Mouse (Mus musculus) G1E (cell line): ENCODE results near the gene Klhl9. TPM values are rescaled to one million over a fixed set of nuclear protein-coding genes. Genes with fewer than 3 reads are reported as not detected.

Experiments used
- ATAC-seq: 2 replicates; pipeline ENCODE4 v1.8.0; 2016; ENCODE audit warnings: mild to moderate bottlenecking; ENCODE audit not compliant: insufficient number of reproducible peaks, poor library complexity, low FRiP score, severe bottlenecking; ENCODE audit errors: extremely low read depth
- DNase-seq: peaks from one replicate; pipeline ENCODE4 v3.0.0; 2012; ENCODE audit warnings: low spot score
- H3K27me3 ChIP-seq: 2 replicates; pipeline ENCODE4 v1.6.1; 2012; ENCODE audit warnings: mild to moderate bottlenecking, low read length, inconsistent platforms; ENCODE audit not compliant: insufficient read depth
- H3K36me3 ChIP-seq: replicated peaks from 2 replicates; pipeline ENCODE3; 2012; ENCODE audit warnings: mild to moderate bottlenecking, inconsistent platforms
- H3K4me1 ChIP-seq: 2 replicates; pipeline ENCODE4 v1.6.1; 2012; ENCODE audit warnings: low read depth, low read length, inconsistent platforms, mixed read lengths; ENCODE audit not compliant: insufficient read depth
- H3K4me3 ChIP-seq: 2 replicates; pipeline ENCODE4 v1.5.1; 2012; ENCODE audit warnings: low read depth, mild to moderate bottlenecking, inconsistent platforms, low read length, moderate library complexity, mixed read lengths
- H3K9me3 ChIP-seq: replicated peaks from 2 replicates; pipeline ENCODE4 v1.6.1; 2012; ENCODE audit warnings: inconsistent platforms
- CTCF ChIP-seq: IDR thresholded peaks from 2 replicates; pipeline ENCODE4 v1.5.1; 2012; ENCODE audit warnings: low read depth, low read length, inconsistent platforms, mixed read lengths
- GATA1 ChIP-seq: IDR thresholded peaks from 2 replicates; pipeline ENCODE4 v1.6.1; 2012; ENCODE audit warnings: borderline replicate concordance, low read length, inconsistent platforms, mixed read lengths
- GATA2 ChIP-seq: IDR thresholded peaks from 2 replicates; pipeline ENCODE4 v1.6.1; 2012; ENCODE audit warnings: low read depth, low read length, inconsistent platforms, borderline replicate concordance
- POLR2AphosphoS5 ChIP-seq: IDR thresholded peaks from 2 replicates; pipeline ENCODE4 v1.6.1; 2012; ENCODE audit warnings: low read depth, low read length, inconsistent platforms; ENCODE audit not compliant: insufficient replicate concordance
- TAL1 ChIP-seq: conservative IDR thresholded peaks from 2 replicates; pipeline ENCODE4 v1.6.1; 2012; ENCODE audit warnings: low read depth, low read length, inconsistent platforms, mixed read lengths
- polyA plus RNA-seq: library from polyadenylated mRNA; stranded (reverse); fragments of >175 nt; gene quantifications from 2 replicates; pipeline ENCODE4 v1.2.3, GENCODE M21; 2012
- total RNA-seq, 2 experiments: library from RNA; stranded (forward) in 1 of 2; stranded (reverse) in 1 of 2; fragments of 200-1000 nt in 1 of 2; fragments of >200 nt in 1 of 2; fragmentation: Nextera tagmentation in 1 of 2; gene quantifications; 2 replicates each; pipeline ENCODE4 v1.2.3; 2014 to 2017

The Klhl9 gene
- total and polyA plus RNA-seq, 3 experiments, result 6.3 to 115 (median 64.7) TPM

DNA sequence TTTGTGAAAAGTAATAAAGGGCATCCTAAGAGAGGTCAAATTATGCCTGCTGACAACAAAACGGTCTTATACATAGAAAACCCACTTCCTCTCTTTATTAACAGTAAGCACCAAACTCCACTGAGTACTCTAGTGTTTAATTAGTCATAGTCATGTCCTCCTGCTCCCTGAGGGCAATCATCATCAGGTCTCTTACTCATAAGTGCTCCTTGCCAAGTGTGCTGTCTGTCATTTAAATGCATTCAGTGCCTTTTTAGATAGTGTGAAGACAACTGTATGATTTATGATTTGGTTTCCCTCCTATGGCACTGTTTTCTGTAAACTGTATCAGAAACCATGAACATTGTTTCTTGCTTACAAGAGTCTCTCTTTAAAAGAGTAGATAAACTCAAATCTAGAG lies 8.0 kb downstream of the Klhl9 start:
- DNase-seq (no peak), ATAC-seq (no peak)
- Histone ChIP-seq H3K9me3 (no peaks in the 10 kb centered on the region), H3K36me3 (peaks cover 45% of the 10 kb centered on the region), H3K27me3 (no peaks in the 10 kb centered on the region), H3K4me3 (no peak overlapping the region), H3K4me1 (peaks cover 15% of the 10 kb centered on the region)
- TF ChIP-seq POLR2AphosphoS5 (no peak), CTCF (no peak), GATA2 (no peak), TAL1 (no peak), GATA1 (no peak)

DNA sequence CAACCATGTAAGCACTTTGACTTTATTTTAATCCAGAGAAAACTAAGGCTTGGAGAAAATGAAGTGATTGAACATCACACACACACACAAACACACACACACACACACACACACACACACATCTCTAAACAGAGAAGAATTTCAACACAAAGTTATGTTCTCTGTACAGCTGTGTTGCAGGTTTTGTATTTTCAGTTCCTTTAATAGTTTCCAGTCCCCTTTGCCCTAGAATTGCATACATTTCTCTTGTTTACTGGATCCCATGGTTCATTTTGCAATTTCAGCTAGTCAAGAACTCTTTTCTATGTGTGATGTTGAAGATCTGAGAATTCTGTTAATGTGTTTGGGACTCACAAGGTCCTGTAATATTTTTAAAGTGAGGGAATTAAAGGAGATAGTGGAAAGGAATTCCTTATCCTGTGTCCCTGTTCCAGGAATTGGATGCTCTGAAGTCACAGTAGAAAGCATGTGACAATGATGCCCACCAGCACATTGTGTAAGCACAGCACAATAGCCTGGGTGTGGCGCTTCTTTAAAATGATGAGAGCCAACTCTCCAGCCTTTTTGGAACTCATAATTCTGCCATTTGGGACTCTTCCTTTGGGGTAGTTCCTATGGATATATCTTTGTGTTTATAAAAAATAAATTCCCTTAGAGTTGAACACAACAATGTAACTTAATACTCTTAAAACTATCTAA lies 15.0 kb downstream of the Klhl9 start:
- DNase-seq, result no peak
- TF ChIP-seq CTCF (no peak), GATA2 (no peak), GATA1 (no peak), TAL1 (no peak), POLR2AphosphoS5 (no peak)
- no peak for ATAC-seq

GRCm38 (mm10) chr4:88705924-88706323 lies 16.3 kb downstream of the Klhl9 start:
- no peaks in the 10 kb centered on the region for H3K9me3 ChIP-seq
- peaks cover 4% of the 10 kb centered on the region; the same call in 1 of the 2 replicates for H3K4me1 ChIP-seq
- ATAC-seq (no peak), DNase-seq (no peak)
- peaks cover 3% of the 10 kb centered on the region; the same call in 1 of the 2 replicates for H3K27me3 ChIP-seq
- TF ChIP-seq TAL1, result no peak
- TF ChIP-seq POLR2AphosphoS5, result no peak
- TF ChIP-seq GATA1, result no peak
- TF ChIP-seq CTCF, result no peak
- TF ChIP-seq GATA2, result no peak
- peaks cover 8% of the 10 kb centered on the region for H3K36me3 ChIP-seq
- no peak overlapping the region for H3K4me3 ChIP-seq

More for the DNA sequence above, 15.0 kb downstream of the Klhl9 start:
- Histone ChIP-seq H3K27me3 (peaks cover 2% of the 10 kb centered on the region; the same call in 1 of the 2 replicates), H3K4me1 (peaks cover 4% of the 10 kb centered on the region; the same call in 1 of the 2 replicates), H3K9me3 (no peaks in the 10 kb centered on the region), H3K4me3 (no peak overlapping the region), H3K36me3 (peaks cover 8% of the 10 kb centered on the region)

- Histone ChIP-seq H3K27me3 (peaks cover 23% of the 10 kb centered on the region), H3K4me1 (no peaks in the 10 kb centered on the region)
These were observed 23.0 kb downstream of the Klhl9 start for GRCm38 (mm10) chr4:88699301-88699700.

GRCm38 (mm10) chr4:88698781-88699180 lies 23.5 kb downstream of the Klhl9 start:
- H3K4me1 ChIP-seq, result no peaks in the 10 kb centered on the region
- peaks cover 23% of the 10 kb centered on the region for H3K27me3 ChIP-seq
- H3K36me3 ChIP-seq, result no peaks in the 10 kb centered on the region
- DNase-seq (no peak), ATAC-seq (no peak)
- TF ChIP-seq TAL1 (no peak), POLR2AphosphoS5 (no peak), GATA1 (no peak), GATA2 (no peak), CTCF (no peak)
- no peaks in the 10 kb centered on the region for H3K9me3 ChIP-seq
- H3K4me3 ChIP-seq, result no peak overlapping the region

More at GRCm38 (mm10) chr4:88699301-88699700, 23.0 kb downstream of the Klhl9 start:
- Histone ChIP-seq H3K36me3 (no peaks in the 10 kb centered on the region), H3K4me3 (no peak overlapping the region), H3K9me3 (no peaks in the 10 kb centered on the region)
- DNase-seq, result no peak
- TF ChIP-seq TAL1 (no peak), CTCF (no peak), GATA2 (no peak), POLR2AphosphoS5 (no peak), GATA1 (no peak)
- ATAC-seq, result no peak

- Histone ChIP-seq H3K36me3 (no peaks in the 10 kb centered on the region), H3K4me1 (no peaks in the 10 kb centered on the region), H3K4me3 (no peak overlapping the region), H3K27me3 (peaks cover 23% of the 10 kb centered on the region), H3K9me3 (no peaks in the 10 kb centered on the region)
- ATAC-seq, result no peak
- TF ChIP-seq GATA2, result no peak
- no peak for TF ChIP-seq POLR2AphosphoS5
- no peak for TF ChIP-seq CTCF
- TF ChIP-seq GATA1, result no peak
- TF ChIP-seq TAL1, result no peak
- no peak for DNase-seq
These were observed 24.5 kb downstream of the Klhl9 start for GRCm38 (mm10) chr4:88697753-88698152.
